Mouse (Mus musculus) heart, embryonic 16.5 days (tissue): ENCODE results near the gene Uspl1. TPM values are rescaled to one million over a fixed set of nuclear protein-coding genes. Genes with fewer than 3 reads are reported as not detected.

ENCODE experiments used
- ATAC-seq: fragments of 200-750 bp; cut with Nextera tagmentation; replicated peaks from 2 replicates; pipeline ENCODE4 v1.8.0; 2017; ENCODE audit warnings: moderate number of reproducible peaks; ENCODE audit not compliant: insufficient read depth, low FRiP score; ENCODE audit errors: extremely low read depth
- H3K27ac ChIP-seq: fragments of 300-500 bp; sonication (generic); 2 replicates; pipeline ENCODE4 v1.5.1; 2014; ENCODE audit warnings: mild to moderate bottlenecking, low read length, control low read depth, moderate library complexity
- H3K27me3 ChIP-seq: fragments of 300-500 bp; sonication (generic); 2 replicates; pipeline ENCODE4 v1.6.1; 2014; ENCODE audit warnings: low read length, mixed read lengths; ENCODE audit not compliant: control insufficient read depth, insufficient read depth
- H3K36me3 ChIP-seq: fragments of 300-500 bp; sonication (generic); 2 replicates; pipeline ENCODE4 v1.6.1; 2014; ENCODE audit not compliant: control insufficient read depth, insufficient read depth
- H3K4me1 ChIP-seq: fragments of 300-500 bp; sonication (generic); 2 replicates; pipeline ENCODE4 v1.6.1; 2014; ENCODE audit warnings: low read length, mixed read lengths; ENCODE audit not compliant: control insufficient read depth, insufficient read depth
- H3K4me2 ChIP-seq: fragments of 300-500 bp; sonication (generic); 2 replicates; pipeline ENCODE4 v1.6.1; 2014; ENCODE audit warnings: low read depth, mild to moderate bottlenecking, control low read depth, low read length
- H3K4me3 ChIP-seq: fragments of 300-500 bp; sonication (generic); 2 replicates; pipeline ENCODE4 v1.5.1; 2014; ENCODE audit warnings: mild to moderate bottlenecking, control low read depth, low read length
- H3K9ac ChIP-seq: fragments of 300-500 bp; sonication (generic); 2 replicates; pipeline ENCODE4 v1.6.1; 2014; ENCODE audit warnings: low read length, control low read depth
- H3K9me3 ChIP-seq: fragments of 300-500 bp; sonication (generic); replicated peaks from 2 replicates; pipeline ENCODE4 v1.6.1; 2016; ENCODE audit warnings: low read length; ENCODE audit not compliant: control insufficient read depth
- WGBS: fragments of 180-500 bp; shearing (Covaris S2); extraction: QIAGEN DNeasy Blood & Tissue Kit; methylation state at CpG from one replicate; pipeline ENCODE4 v1.1.7; 2014; 5-methylcytosine and 5-hydroxymethylcytosine counted together
- polyA plus RNA-seq: library from polyadenylated mRNA; unstranded; fragments of >200 nt; fragmentation: Nextera tagmentation; extraction: Ambion mirVana; gene quantifications from 2 replicates; pipeline ENCODE4 v1.2.1, GENCODE M21; 2015

Uspl1 gene
- polyA plus RNA-seq, 1 experiment from 2014 or later = 29.2 TPM

GRCm38 (mm10) chr5:149175736-149176135 lies 8.4 kb upstream of the Uspl1 start:
- no peak overlapping the region for H3K9ac ChIP-seq
- no peaks in the 10 kb centered on the region for H3K36me3 ChIP-seq
- no peak overlapping the region for H3K27ac ChIP-seq
- no peak overlapping the region for H3K4me2 ChIP-seq
- no peak overlapping the region for H3K4me3 ChIP-seq
- H3K9me3 ChIP-seq = no peaks in the 10 kb centered on the region
- 92% methylated on average over 6 of the region's 6 CpGs for WGBS
- no peaks in the 10 kb centered on the region for H3K27me3 ChIP-seq
- no peak for ATAC-seq
- no peaks in the 10 kb centered on the region for H3K4me1 ChIP-seq

GRCm38 (mm10) chr5:149178095-149178494 lies 6.1 kb upstream of the Uspl1 start:
- H3K27ac ChIP-seq = no peak overlapping the region
- no peak overlapping the region for H3K4me2 ChIP-seq
- no peaks in the 10 kb centered on the region for H3K9me3 ChIP-seq
- H3K4me3 ChIP-seq = no peak overlapping the region
- H3K27me3 ChIP-seq = no peaks in the 10 kb centered on the region
- peaks cover 5% of the 10 kb centered on the region for H3K4me1 ChIP-seq
- ATAC-seq = no peak
- WGBS = 78% methylated on average over 5 of the region's 5 CpGs
- H3K36me3 ChIP-seq = no peaks in the 10 kb centered on the region
- H3K9ac ChIP-seq = no peak overlapping the region

GRCm38 (mm10) chr5:149179826-149180225 lies 4.3 kb upstream of the Uspl1 start:
- WGBS = 80% methylated on average over 3 of the region's 3 CpGs

GRCm38 (mm10) chr5:149182186-149182870 lies 1.8 kb upstream of the Uspl1 start:
- H3K9me3 ChIP-seq = no peaks in the 10 kb centered on the region
- ATAC-seq = no peak
- WGBS = 83% methylated on average over 5 of the region's 5 CpGs

More at GRCm38 (mm10) chr5:149179826-149180225, 4.3 kb upstream of the Uspl1 start:
- no peak overlapping the region for H3K4me2 ChIP-seq
- H3K9ac ChIP-seq = no peak overlapping the region
- H3K9me3 ChIP-seq = no peaks in the 10 kb centered on the region
- no peaks in the 10 kb centered on the region for H3K27me3 ChIP-seq
- H3K27ac ChIP-seq = no peak overlapping the region
- no peaks in the 10 kb centered on the region for H3K36me3 ChIP-seq
- no peak overlapping the region for H3K4me3 ChIP-seq
- ATAC-seq = no peak
- H3K4me1 ChIP-seq = peaks cover 5% of the 10 kb centered on the region

GRCm38 (mm10) chr5:149183122-149183521 lies 1.0 kb upstream of the Uspl1 start:
- H3K9ac ChIP-seq = peak overlapping the region; percentile 92
- peak overlapping the region; percentile 100 for H3K27ac ChIP-seq
- peak overlapping the region; percentile 79 for H3K4me3 ChIP-seq
- 43% methylated on average over 1 of the region's 1 CpGs for WGBS
- peak overlapping the region; percentile 74 for H3K4me2 ChIP-seq
- H3K9me3 ChIP-seq = no peaks in the 10 kb centered on the region
- no peaks in the 10 kb centered on the region for H3K27me3 ChIP-seq
- ATAC-seq = no peak
- H3K4me1 ChIP-seq = peaks cover 19% of the 10 kb centered on the region
- no peaks in the 10 kb centered on the region for H3K36me3 ChIP-seq

More at GRCm38 (mm10) chr5:149182186-149182870, 1.8 kb upstream of the Uspl1 start:
- Histone ChIP-seq H3K4me2 (no peak overlapping the region), H3K27me3 (no peaks in the 10 kb centered on the region), H3K27ac (no peak overlapping the region), H3K9ac (no peak overlapping the region), H3K4me3 (no peak overlapping the region), H3K36me3 (no peaks in the 10 kb centered on the region), H3K4me1 (peaks cover 19% of the 10 kb centered on the region)

GRCm38 (mm10) chr5:149183721-149184103 lies 438 bp upstream of the Uspl1 start:
- ATAC-seq = peak; percentile 58
- under 1% methylated on average over 13 of the region's 13 CpGs for WGBS
- Histone ChIP-seq H3K4me2 (peak overlapping the region; percentile 74), H3K9me3 (no peaks in the 10 kb centered on the region), H3K36me3 (no peaks in the 10 kb centered on the region), H3K27ac (peak overlapping the region; percentile 100), H3K4me1 (peaks cover 19% of the 10 kb centered on the region), H3K27me3 (no peaks in the 10 kb centered on the region), H3K9ac (peak overlapping the region; percentile 92), H3K4me3 (peak overlapping the region; percentile 79)

GRCm38 (mm10) chr5:149184844-149185186 lies 665 bp downstream of the Uspl1 start:
- peak overlapping the region; percentile 93 for H3K9ac ChIP-seq
- H3K36me3 ChIP-seq = peaks cover 10% of the 10 kb centered on the region
- peak; percentile 11 for ATAC-seq
- 0% methylated on average over 20 of the region's 20 CpGs for WGBS
- H3K9me3 ChIP-seq = no peaks in the 10 kb centered on the region
- peaks cover 19% of the 10 kb centered on the region for H3K4me1 ChIP-seq
- peak overlapping the region; percentile 84 for H3K4me2 ChIP-seq
- H3K27me3 ChIP-seq = no peaks in the 10 kb centered on the region
- H3K4me3 ChIP-seq = peak overlapping the region; percentile 95
- H3K27ac ChIP-seq = peak overlapping the region; percentile 90

GRCm38 (mm10) chr5:149185806-149186205 lies 1.7 kb downstream of the Uspl1 start:
- no peaks in the 10 kb centered on the region for H3K27me3 ChIP-seq
- WGBS = 68% methylated on average over 3 of the region's 3 CpGs
- H3K4me3 ChIP-seq = peak overlapping the region; percentile 95
- H3K27ac ChIP-seq = no peak overlapping the region
- H3K36me3 ChIP-seq = peaks cover 17% of the 10 kb centered on the region
- no peak for ATAC-seq
- H3K4me2 ChIP-seq = peak overlapping the region; percentile 84
- peaks cover 19% of the 10 kb centered on the region for H3K4me1 ChIP-seq
- peak overlapping the region; percentile 93; the same call in 1 of the 2 replicates for H3K9ac ChIP-seq
- no peaks in the 10 kb centered on the region for H3K9me3 ChIP-seq

GRCm38 (mm10) chr5:149190160-149190559 lies 6.0 kb downstream of the Uspl1 start:
- no peak for ATAC-seq
- H3K36me3 ChIP-seq = peaks cover 35% of the 10 kb centered on the region
- no peaks in the 10 kb centered on the region for H3K9me3 ChIP-seq

More at GRCm38 (mm10) chr5:149190160-149190559, 6.0 kb downstream of the Uspl1 start:
- no peak overlapping the region for H3K4me2 ChIP-seq
- peaks cover 13% of the 10 kb centered on the region for H3K4me1 ChIP-seq
- no peak overlapping the region for H3K4me3 ChIP-seq
- H3K27ac ChIP-seq = no peak overlapping the region
- no peak overlapping the region for H3K9ac ChIP-seq
- H3K27me3 ChIP-seq = no peaks in the 10 kb centered on the region
- WGBS = 77% methylated on average over 1 of the region's 1 CpGs
